Mouse (Mus musculus) spleen, adult 2 months (tissue): ENCODE data around the gene Gpr141. TPM values are rescaled to one million over a fixed set of nuclear protein-coding genes. Genes with fewer than 3 reads are reported as not detected.

Source experiments
- DNase-seq, 2 experiments: peaks; one replicate each; pipeline versions ENCODE4 v3.0.0 to v3.0.0-alpha.2; 2012 to 2021; ENCODE audit warnings: low spot score in 2 of 2, low read depth in 1 of 2
- H3K27ac ChIP-seq: fragments of 200-500 bp; 2 replicates; pipeline ENCODE4 v1.5.1; 2012; ENCODE audit warnings: low read length, inconsistent platforms; ENCODE audit not compliant: insufficient read depth
- H3K27me3 ChIP-seq: fragments of 200-500 bp; 2 replicates; pipeline ENCODE4 v1.6.1; 2012; ENCODE audit warnings: mild to moderate bottlenecking, moderate library complexity, low read length, inconsistent platforms; ENCODE audit not compliant: control insufficient read depth, insufficient read depth
- H3K36me3 ChIP-seq: fragments of 200-500 bp; 2 replicates; pipeline ENCODE4 v1.6.1; 2012; ENCODE audit warnings: mild to moderate bottlenecking, low read length, inconsistent platforms; ENCODE audit not compliant: control insufficient read depth, insufficient read depth
- H3K4me1 ChIP-seq: fragments of 200-500 bp; 2 replicates; pipeline ENCODE4 v1.6.1; 2011; ENCODE audit warnings: inconsistent platforms; ENCODE audit not compliant: control insufficient read depth, insufficient read depth, insufficient read length
- H3K4me3 ChIP-seq: fragments of 200-500 bp; 2 replicates; pipeline ENCODE4 v1.5.1; 2011; ENCODE audit warnings: mild to moderate bottlenecking, inconsistent platforms; ENCODE audit not compliant: insufficient read depth, insufficient read length; ENCODE audit errors: extremely low read depth
- CTCF ChIP-seq: fragments of 200-500 bp; IDR thresholded peaks from 2 replicates; pipeline ENCODE4 v1.5.1; 2011; ENCODE audit warnings: mild to moderate bottlenecking, inconsistent platforms; ENCODE audit not compliant: insufficient read depth, insufficient read length, insufficient replicate concordance; ENCODE audit errors: extremely low read depth
- POLR2A ChIP-seq: fragments of 200-500 bp; IDR thresholded peaks from 2 replicates; pipeline ENCODE4 v1.6.1; 2011; ENCODE audit warnings: low read depth, low read length, inconsistent platforms
- WGBS: fragments of 180-500 bp; shearing (Covaris S2); methylation state at CpG from one replicate; pipeline ENCODE4 v1.1.7; 2018; 5-methylcytosine and 5-hydroxymethylcytosine counted together
- polyA plus RNA-seq: library from polyadenylated mRNA; depleted of rRNA; stranded (reverse); fragments of >200 nt; gene quantifications from 2 replicates; pipeline ENCODE4 v1.2.3, GENCODE M21; 2012

The Gpr141 gene
- polyA plus RNA-seq, 1 experiment: 1.9 TPM

GRCm38 (mm10) chr13:19840206-19840605 is 16.1 kb upstream of the Gpr141 start:
- no peaks in the 10 kb centered on the region for H3K36me3 ChIP-seq

GRCm38 (mm10) chr13:19830560-19830959 is 6.5 kb upstream of the Gpr141 start:
- TF ChIP-seq CTCF (no peak), POLR2A (no peak)
- 83% methylated on average over 4 of the region's 4 CpGs for WGBS
- peaks cover 7% of the 10 kb centered on the region; the same call in 1 of the 2 replicates for H3K4me1 ChIP-seq
- no peak overlapping the region for H3K4me3 ChIP-seq
- H3K27me3 ChIP-seq: no peaks in the 10 kb centered on the region
- no peak for DNase-seq
- H3K27ac ChIP-seq: no peak overlapping the region
- no peaks in the 10 kb centered on the region for H3K36me3 ChIP-seq

More at GRCm38 (mm10) chr13:19840206-19840605, 16.1 kb upstream of the Gpr141 start:
- no peak for DNase-seq
- Histone ChIP-seq H3K27ac (no peak overlapping the region), H3K4me3 (no peak overlapping the region), H3K4me1 (no peaks in the 10 kb centered on the region), H3K27me3 (no peaks in the 10 kb centered on the region)
- TF ChIP-seq POLR2A (no peak), CTCF (no peak)
- 94% methylated on average over 1 of the region's 1 CpGs for WGBS

GRCm38 (mm10) chr13:19828095-19828494 is 4.0 kb upstream of the Gpr141 start:
- TF ChIP-seq POLR2A: no peak
- 4% methylated on average over 2 of the region's 2 CpGs for WGBS
- Histone ChIP-seq H3K27me3 (no peaks in the 10 kb centered on the region), H3K4me1 (peaks cover 7% of the 10 kb centered on the region; the same call in 1 of the 2 replicates), H3K4me3 (no peak overlapping the region), H3K27ac (no peak overlapping the region), H3K36me3 (no peaks in the 10 kb centered on the region)
- DNase-seq: peak; percentile 19 to 35

GRCm38 (mm10) chr13:19821639-19822038 is 2.4 kb downstream of the Gpr141 start:
- TF ChIP-seq POLR2A: no peak
- TF ChIP-seq CTCF: no peak
- no peak overlapping the region for H3K27ac ChIP-seq
- no peak overlapping the region for H3K4me3 ChIP-seq
- DNase-seq: no peak
- H3K27me3 ChIP-seq: no peaks in the 10 kb centered on the region
- no peaks in the 10 kb centered on the region for H3K4me1 ChIP-seq
- H3K36me3 ChIP-seq: no peaks in the 10 kb centered on the region

GRCm38 (mm10) chr13:19819926-19820325 is 4.1 kb downstream of the Gpr141 start:
- no peaks in the 10 kb centered on the region for H3K4me1 ChIP-seq
- H3K27ac ChIP-seq: no peak overlapping the region
- 85% methylated on average over 4 of the region's 4 CpGs for WGBS
- no peak for DNase-seq
- H3K27me3 ChIP-seq: no peaks in the 10 kb centered on the region
- H3K4me3 ChIP-seq: no peak overlapping the region
- TF ChIP-seq CTCF (no peak), POLR2A (no peak)
- H3K36me3 ChIP-seq: no peaks in the 10 kb centered on the region

GRCm38 (mm10) chr13:19819243-19819642 is 4.8 kb downstream of the Gpr141 start:
- H3K4me1 ChIP-seq: no peaks in the 10 kb centered on the region
- DNase-seq: no peak
- H3K27ac ChIP-seq: no peak overlapping the region
- no peak for TF ChIP-seq CTCF
- no peak for TF ChIP-seq POLR2A
- no peaks in the 10 kb centered on the region for H3K27me3 ChIP-seq
- no peaks in the 10 kb centered on the region for H3K36me3 ChIP-seq
- 74% methylated on average over 2 of the region's 2 CpGs for WGBS
- H3K4me3 ChIP-seq: no peak overlapping the region

- DNase-seq: no peak
- Histone ChIP-seq H3K36me3 (no peaks in the 10 kb centered on the region), H3K27ac (no peak overlapping the region), H3K27me3 (no peaks in the 10 kb centered on the region), H3K4me3 (no peak overlapping the region), H3K4me1 (peaks cover 3% of the 10 kb centered on the region; the same call in 1 of the 2 replicates)
- no peak for TF ChIP-seq CTCF
- no peak for TF ChIP-seq POLR2A
- WGBS: 95% methylated on average over 3 of the region's 3 CpGs
Observed at GRCm38 (mm10) chr13:19794942-19795341, 29.1 kb downstream of the Gpr141 start.
